Mouse (Mus musculus): ENCODE results near the gene Klhdc2. TPM values are rescaled to one million over a fixed set of nuclear protein-coding genes. Genes with fewer than 3 reads are reported as not detected.

The Klhdc2 gene
- polyA plus RNA-seq, 1 experiment from 2014 or later, result 124 TPM

DNA sequence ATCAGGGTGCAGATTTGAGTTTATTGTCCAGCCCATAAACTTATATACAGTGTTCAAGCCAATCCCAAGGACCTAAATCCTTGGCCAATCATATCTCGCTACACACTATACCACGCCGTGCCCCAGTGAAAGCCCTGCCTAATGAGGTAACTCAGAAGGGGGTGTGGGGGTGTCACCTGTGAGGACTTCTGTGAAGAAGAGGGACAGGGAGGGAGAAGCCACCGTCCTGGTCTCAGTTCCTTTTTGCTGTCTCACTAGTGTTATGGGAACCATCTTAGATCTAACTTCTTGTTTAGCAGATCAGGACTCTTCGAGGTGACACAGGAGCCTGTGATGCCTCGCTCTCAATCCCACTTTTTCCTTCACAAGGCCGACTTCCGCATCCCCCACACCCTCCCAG is 8.9 kb upstream of the Klhdc2 start:
- H3K27ac ChIP-seq, result no peak overlapping the region
- WGBS, result 82% methylated on average over 8 of the region's 8 CpGs
- no peak overlapping the region for H3K4me3 ChIP-seq
- no peaks in the 10 kb centered on the region for H3K4me1 ChIP-seq
- ATAC-seq (ENCODE audit: borderline replicate concordance, extremely low read depth, low FRiP score, low TSS enrichment), result no peak
- no peaks in the 10 kb centered on the region for H3K27me3 ChIP-seq
- H3K36me3 ChIP-seq, result no peaks in the 10 kb centered on the region
- no peak overlapping the region for H3K4me2 ChIP-seq
- no peaks in the 10 kb centered on the region for H3K9me3 ChIP-seq
- H3K9ac ChIP-seq, result no peak overlapping the region

GRCm38 (mm10) chr12:69288699-69289098 is 7.8 kb upstream of the Klhdc2 start:
- H3K27me3 ChIP-seq, result no peaks in the 10 kb centered on the region
- H3K9me3 ChIP-seq, result no peaks in the 10 kb centered on the region
- H3K4me3 ChIP-seq, result no peak overlapping the region
- no peak overlapping the region for H3K9ac ChIP-seq
- no peak overlapping the region for H3K27ac ChIP-seq
- no peaks in the 10 kb centered on the region for H3K36me3 ChIP-seq
- 69% methylated on average over 9 of the region's 9 CpGs for WGBS
- no peak for ATAC-seq (ENCODE audit: borderline replicate concordance, extremely low read depth, low FRiP score, low TSS enrichment)
- no peak overlapping the region for H3K4me2 ChIP-seq
- no peaks in the 10 kb centered on the region for H3K4me1 ChIP-seq

DNA sequence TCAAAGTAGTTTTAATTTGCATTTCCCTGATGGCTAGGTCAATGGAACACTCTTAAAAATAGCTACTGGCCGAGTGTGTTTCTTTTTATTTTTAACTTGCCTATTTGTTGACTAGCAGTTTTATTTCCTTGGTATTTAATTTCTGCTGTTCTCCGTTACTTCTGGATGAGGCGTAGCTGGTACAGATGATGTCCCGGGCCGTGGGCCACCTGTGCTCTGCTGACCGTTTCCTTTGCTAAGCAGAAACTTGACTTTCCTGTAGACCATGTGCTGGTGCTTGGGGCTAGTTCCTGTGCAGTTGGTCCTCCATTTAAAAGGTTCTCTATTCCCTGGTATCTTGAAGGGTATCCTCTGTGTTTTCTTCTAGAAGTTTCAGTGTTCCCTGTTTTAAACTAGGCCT is 4.1 kb upstream of the Klhdc2 start:
- ATAC-seq (ENCODE audit: borderline replicate concordance, extremely low read depth, low FRiP score, low TSS enrichment), result no peak

GRCm38 (mm10) chr12:69293815-69294214 is 2.7 kb upstream of the Klhdc2 start:
- Histone ChIP-seq H3K27me3 (no peaks in the 10 kb centered on the region), H3K4me3 (no peak overlapping the region), H3K4me2 (no peak overlapping the region), H3K9ac (no peak overlapping the region), H3K27ac (no peak overlapping the region), H3K4me1 (peaks cover 20% of the 10 kb centered on the region), H3K36me3 (no peaks in the 10 kb centered on the region), H3K9me3 (no peaks in the 10 kb centered on the region)
- no peak for ATAC-seq (ENCODE audit: borderline replicate concordance, extremely low read depth, low FRiP score, low TSS enrichment)
- WGBS, result 36% methylated on average over 2 of the region's 2 CpGs

More for the DNA sequence above, 4.1 kb upstream of the Klhdc2 start:
- Histone ChIP-seq H3K4me2 (no peak overlapping the region), H3K36me3 (no peaks in the 10 kb centered on the region), H3K27me3 (no peaks in the 10 kb centered on the region), H3K4me3 (no peak overlapping the region), H3K27ac (no peak overlapping the region), H3K9ac (no peak overlapping the region), H3K9me3 (no peaks in the 10 kb centered on the region), H3K4me1 (peaks cover 6% of the 10 kb centered on the region)
- 82% methylated on average over 6 of the region's 6 CpGs for WGBS

DNA sequence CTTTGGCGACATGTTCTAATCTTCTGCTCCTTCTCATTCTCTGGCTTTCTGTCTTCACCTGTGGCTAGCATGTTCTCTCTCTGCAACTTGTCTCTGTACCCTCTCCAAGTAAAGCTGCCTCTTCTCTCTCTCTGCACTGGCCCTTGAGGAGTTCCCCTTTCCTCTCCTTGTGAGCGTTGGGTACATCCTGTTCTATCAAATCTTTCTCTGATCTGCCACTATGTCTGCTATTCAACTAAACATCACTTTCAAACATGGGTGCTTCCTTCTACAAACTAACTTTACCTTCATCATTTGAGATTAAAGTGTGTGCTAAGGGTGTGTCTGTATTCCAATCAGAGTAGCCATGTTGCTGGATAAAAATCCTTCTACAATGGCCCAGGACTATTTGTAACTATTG is 1.5 kb upstream of the Klhdc2 start:
- H3K4me3 ChIP-seq, result no peak overlapping the region
- H3K27ac ChIP-seq, result no peak overlapping the region
- H3K9me3 ChIP-seq, result no peaks in the 10 kb centered on the region
- no peak overlapping the region for H3K4me2 ChIP-seq
- no peak for ATAC-seq (ENCODE audit: borderline replicate concordance, extremely low read depth, low FRiP score, low TSS enrichment)
- no peak overlapping the region for H3K9ac ChIP-seq
- no peaks in the 10 kb centered on the region for H3K27me3 ChIP-seq
- H3K4me1 ChIP-seq, result peaks cover 29% of the 10 kb centered on the region
- no peaks in the 10 kb centered on the region for H3K36me3 ChIP-seq
- 74% methylated on average over 2 of the region's 2 CpGs for WGBS

- peaks cover 29% of the 10 kb centered on the region for H3K4me1 ChIP-seq
- H3K27ac ChIP-seq, result peak overlapping the region; percentile 94; the same call in 1 of the 2 replicates
- no peaks in the 10 kb centered on the region for H3K9me3 ChIP-seq
- H3K4me3 ChIP-seq, result peak overlapping the region; percentile 65; the same call in 1 of the 2 replicates
- H3K27me3 ChIP-seq, result no peaks in the 10 kb centered on the region
- WGBS, result 82% methylated on average over 4 of the region's 4 CpGs
- ATAC-seq (ENCODE audit: borderline replicate concordance, extremely low read depth, low FRiP score, low TSS enrichment), result no peak
- H3K36me3 ChIP-seq, result peaks cover 5% of the 10 kb centered on the region; the same call in 1 of the 2 replicates
- H3K9ac ChIP-seq, result no peak overlapping the region
- H3K4me2 ChIP-seq, result peak overlapping the region; percentile 74
These were observed 830 bp upstream of the Klhdc2 start for GRCm38 (mm10) chr12:69295651-69296050.

GRCm38 (mm10) chr12:69297411-69298150 is 1.1 kb downstream of the Klhdc2 start:
- H3K27me3 ChIP-seq, result no peaks in the 10 kb centered on the region
- ATAC-seq (ENCODE audit: borderline replicate concordance, extremely low read depth, low FRiP score, low TSS enrichment), result no peak
- H3K9ac ChIP-seq, result peak overlapping the region; percentile 79
- H3K4me1 ChIP-seq, result peaks cover 29% of the 10 kb centered on the region
- 13% methylated on average over 20 of the region's 20 CpGs for WGBS
- H3K9me3 ChIP-seq, result no peaks in the 10 kb centered on the region
- peak overlapping the region; percentile 94 for H3K27ac ChIP-seq
- peak overlapping the region; percentile 74 for H3K4me2 ChIP-seq
- peak overlapping the region; percentile 65 for H3K4me3 ChIP-seq
- H3K36me3 ChIP-seq, result peaks cover 18% of the 10 kb centered on the region

GRCm38 (mm10) chr12:69298281-69298680 is 1.8 kb downstream of the Klhdc2 start:
- Histone ChIP-seq H3K4me3 (peak overlapping the region; percentile 65), H3K9me3 (no peaks in the 10 kb centered on the region), H3K9ac (no peak overlapping the region), H3K27ac (no peak overlapping the region), H3K27me3 (no peaks in the 10 kb centered on the region), H3K4me1 (peaks cover 29% of the 10 kb centered on the region), H3K36me3 (peaks cover 24% of the 10 kb centered on the region), H3K4me2 (peak overlapping the region; percentile 74)
- ATAC-seq (ENCODE audit: borderline replicate concordance, extremely low read depth, low FRiP score, low TSS enrichment), result no peak
- WGBS, result 82% methylated on average over 4 of the region's 4 CpGs

- no peaks in the 10 kb centered on the region for H3K27me3 ChIP-seq
- H3K4me3 ChIP-seq, result no peak overlapping the region
- peaks cover 30% of the 10 kb centered on the region for H3K36me3 ChIP-seq
- 47% methylated on average over 12 of the region's 12 CpGs for WGBS
- H3K9me3 ChIP-seq, result no peaks in the 10 kb centered on the region
- ATAC-seq (ENCODE audit: borderline replicate concordance, extremely low read depth, low FRiP score, low TSS enrichment), result no peak
- H3K4me1 ChIP-seq, result peaks cover 29% of the 10 kb centered on the region
- H3K4me2 ChIP-seq, result no peak overlapping the region
- H3K27ac ChIP-seq, result no peak overlapping the region
- H3K9ac ChIP-seq, result no peak overlapping the region
These were observed 2.8 kb downstream of the Klhdc2 start for GRCm38 (mm10) chr12:69299231-69299630.

GRCm38 (mm10) chr12:69299831-69300230 is 3.4 kb downstream of the Klhdc2 start:
- H3K9me3 ChIP-seq, result no peaks in the 10 kb centered on the region
- no peak overlapping the region for H3K9ac ChIP-seq
- peaks cover 34% of the 10 kb centered on the region for H3K36me3 ChIP-seq
- no peak overlapping the region for H3K27ac ChIP-seq
- no peak for ATAC-seq (ENCODE audit: borderline replicate concordance, extremely low read depth, low FRiP score, low TSS enrichment)
- WGBS, result 85% methylated on average over 3 of the region's 3 CpGs
- no peak overlapping the region for H3K4me3 ChIP-seq
- H3K4me1 ChIP-seq, result peaks cover 29% of the 10 kb centered on the region
- no peaks in the 10 kb centered on the region for H3K27me3 ChIP-seq
- no peak overlapping the region for H3K4me2 ChIP-seq

- H3K27ac ChIP-seq, result no peak overlapping the region
- H3K27me3 ChIP-seq, result no peaks in the 10 kb centered on the region
- H3K36me3 ChIP-seq, result peaks cover 40% of the 10 kb centered on the region
- WGBS, result 85% methylated on average over 2 of the region's 2 CpGs
- H3K9ac ChIP-seq, result no peak overlapping the region
- H3K9me3 ChIP-seq, result no peaks in the 10 kb centered on the region
- H3K4me2 ChIP-seq, result no peak overlapping the region
- ATAC-seq (ENCODE audit: borderline replicate concordance, extremely low read depth, low FRiP score, low TSS enrichment), result no peak
- no peak overlapping the region for H3K4me3 ChIP-seq
- H3K4me1 ChIP-seq, result peaks cover 29% of the 10 kb centered on the region
These were observed 3.9 kb downstream of the Klhdc2 start for GRCm38 (mm10) chr12:69300391-69300790.

DNA sequence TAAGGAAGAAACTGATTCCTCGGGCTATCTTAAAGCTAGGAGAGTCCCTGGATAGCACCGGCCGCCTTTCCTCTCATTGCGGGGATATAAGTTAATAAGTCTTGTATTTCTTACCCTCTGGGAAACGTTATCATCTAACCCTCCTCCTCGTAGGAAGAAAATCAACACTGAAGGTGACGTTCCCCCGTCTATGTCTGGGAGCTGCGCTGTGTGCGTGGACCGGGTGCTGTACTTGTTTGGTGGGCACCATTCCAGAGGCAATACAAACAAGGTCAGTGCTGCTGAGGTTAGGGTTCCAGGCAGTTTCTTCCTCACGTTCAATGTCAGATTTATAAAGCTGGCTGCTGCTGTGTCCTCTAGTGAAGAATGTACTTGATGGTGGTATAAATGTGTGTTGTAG is 5.7 kb downstream of the Klhdc2 start:
- H3K9ac ChIP-seq, result no peak overlapping the region
- H3K27me3 ChIP-seq, result no peaks in the 10 kb centered on the region
- WGBS, result 92% methylated on average over 12 of the region's 12 CpGs
- ATAC-seq (ENCODE audit: borderline replicate concordance, extremely low read depth, low FRiP score, low TSS enrichment), result no peak
- H3K27ac ChIP-seq, result no peak overlapping the region
- H3K4me2 ChIP-seq, result no peak overlapping the region
- no peak overlapping the region for H3K4me3 ChIP-seq
- H3K9me3 ChIP-seq, result no peaks in the 10 kb centered on the region
- H3K4me1 ChIP-seq, result peaks cover 22% of the 10 kb centered on the region
- peaks cover 57% of the 10 kb centered on the region for H3K36me3 ChIP-seq

Data from lung, embryonic 15.5 days (tissue).